Mouse (Mus musculus) CH12.LX (cell line): ENCODE measurements around the gene Adra2c.

Experiments
- ELF1 ChIP-seq: IDR thresholded peaks from 2 replicates; pipeline ENCODE4 v1.6.1; 2014; ENCODE audit warnings: low read depth, mild to moderate bottlenecking, inconsistent platforms, low read length, improper control_type of control experiment
- ETS1 ChIP-seq: conservative IDR thresholded peaks from 2 replicates; pipeline ENCODE4 v1.6.1; 2012; ENCODE audit warnings: low read depth, mild to moderate bottlenecking, inconsistent platforms, low read length, improper control_type of control experiment, moderate library complexity
- KAT2A ChIP-seq: IDR thresholded peaks from 2 replicates; pipeline ENCODE4 v1.6.1; 2012; ENCODE audit warnings: low read length, improper control_type of control experiment, inconsistent platforms; ENCODE audit not compliant: insufficient replicate concordance
- MEF2A ChIP-seq: IDR thresholded peaks from 2 replicates; pipeline ENCODE4 v1.6.1; 2014; ENCODE audit warnings: low read depth, mild to moderate bottlenecking, inconsistent platforms, low read length, improper control_type of control experiment, borderline replicate concordance

- TF ChIP-seq ETS1: no peak
- no peak for TF ChIP-seq KAT2A
- no peak for TF ChIP-seq MEF2A
- no peak for TF ChIP-seq ELF1
These were observed at the start of gene Adra2c for GRCm38 (mm10) chr5:35278019-35278418.
